Mouse (Mus musculus): ENCODE data around the gene Slc7a10. TPM values are rescaled to one million over a fixed set of nuclear protein-coding genes. Genes with fewer than 3 reads are reported as not detected.
"Not testable (repeated sequence)": the region's sequence is repeated elsewhere in the genome, so short reads cannot be mapped to it uniquely, and the experiment has no call there.

The Slc7a10 gene
- polyA plus RNA-seq, 1 experiment from 2014 or later, result 1.3 TPM

GRCm38 (mm10) chr7:35215225-35215624 lies 29.0 kb downstream of the Slc7a10 start, which contains the start of gene Lrp3:
Gene Lrp3, minus strand, starts transcription at chr7:35215498.
- peak; percentile 88 for ATAC-seq (ENCODE audit: insufficient number of reproducible peaks, low FRiP score)
- under 1% methylated on average over 52 of the region's 53 CpGs for WGBS

GRCm38 (mm10) chr7:35215731-35216130 lies 29.5 kb downstream of the Slc7a10 start:
- Histone ChIP-seq H3K36me3 (no peaks in the 10 kb centered on the region), H3K9me3 (replicated peaks) (no peaks in the 10 kb centered on the region), H3K9ac (no peak overlapping the region), H3K27ac (ENCODE audit: poor library complexity, severe bottlenecking) (no peak overlapping the region), H3K27me3 (replicated peaks) (peaks cover 41% of the 10 kb centered on the region), H3K4me3 (peak overlapping the region; percentile 77), H3K4me2 (peak overlapping the region; percentile 90), H3K4me1 (replicated peaks) (peaks cover 10% of the 10 kb centered on the region)
- ATAC-seq (ENCODE audit: insufficient number of reproducible peaks, low FRiP score), result no peak
- 51% methylated on average over 5 of the region's 5 CpGs for WGBS

More at GRCm38 (mm10) chr7:35215225-35215624, 29.0 kb downstream of the Slc7a10 start, which contains the start of gene Lrp3:
- peaks cover 41% of the 10 kb centered on the region for H3K27me3 ChIP-seq (replicated peaks)
- H3K4me1 ChIP-seq (replicated peaks), result peaks cover 10% of the 10 kb centered on the region
- peak within 1 kb of the TSS; percentile 77 for H3K4me3 ChIP-seq
- H3K4me2 ChIP-seq, result peak within 1 kb of the TSS; percentile 90
- H3K9ac ChIP-seq, result peak within 1 kb of the TSS; percentile 71
- no peaks in the 10 kb centered on the region for H3K9me3 ChIP-seq (replicated peaks)
- H3K36me3 ChIP-seq, result no peaks in the 10 kb centered on the region
- H3K27ac ChIP-seq (ENCODE audit: poor library complexity, severe bottlenecking), result no peak within 1 kb of the TSS

- Histone ChIP-seq H3K9me3 (replicated peaks) (no peaks in the 10 kb centered on the region), H3K4me1 (replicated peaks) (no peaks in the 10 kb centered on the region), H3K4me3 (no peak overlapping the region), H3K27ac (ENCODE audit: poor library complexity, severe bottlenecking) (no peak overlapping the region), H3K4me2 (no peak overlapping the region), H3K9ac (no peak overlapping the region), H3K36me3 (no peaks in the 10 kb centered on the region), H3K27me3 (replicated peaks) (peaks cover 27% of the 10 kb centered on the region)
- no peak for ATAC-seq (ENCODE audit: insufficient number of reproducible peaks, low FRiP score)
- 67% methylated on average over 9 of the region's 9 CpGs for WGBS
Measured at GRCm38 (mm10) chr7:35220694-35221365, 34.6 kb downstream of the Slc7a10 start.

- Histone ChIP-seq H3K27ac (ENCODE audit: poor library complexity, severe bottlenecking) (no peak overlapping the region), H3K36me3 (no peaks in the 10 kb centered on the region), H3K4me1 (replicated peaks) (0 out of 2 replicates have a peak, but pooled peaks cover 3% of the 10 kb centered on the region), H3K4me3 (no peak overlapping the region), H3K9me3 (replicated peaks) (peaks cover 12% of the 10 kb centered on the region; the same call in 1 of the 2 replicates), H3K4me2 (no peak overlapping the region), H3K9ac (no peak overlapping the region), H3K27me3 (replicated peaks) (no peaks in the 10 kb centered on the region)
- no peak for ATAC-seq (ENCODE audit: insufficient number of reproducible peaks, low FRiP score)
- 64% methylated on average over 3 of the region's 3 CpGs for WGBS
Measured at GRCm38 (mm10) chr7:35230333-35230732, 44.1 kb downstream of the Slc7a10 start.

GRCm38 (mm10) chr7:35232796-35233455 lies 46.7 kb downstream of the Slc7a10 start:
- peaks cover 9% of the 10 kb centered on the region; the same call in 1 of the 2 replicates for H3K9me3 ChIP-seq (replicated peaks)
- no peak overlapping the region for H3K9ac ChIP-seq
- no peaks in the 10 kb centered on the region for H3K27me3 ChIP-seq (replicated peaks)
- no peaks in the 10 kb centered on the region for H3K36me3 ChIP-seq
- no peak overlapping the region for H3K4me3 ChIP-seq
- 30% methylated on average over 13 of the region's 13 CpGs for WGBS
- peaks cover 9% of the 10 kb centered on the region for H3K4me1 ChIP-seq (replicated peaks)
- ATAC-seq (ENCODE audit: insufficient number of reproducible peaks, low FRiP score), result no peak
- H3K4me2 ChIP-seq, result peak overlapping the region; percentile 28; the same call in 1 of the 2 replicates
- H3K27ac ChIP-seq (ENCODE audit: poor library complexity, severe bottlenecking), result no peak overlapping the region

GRCm38 (mm10) chr7:35233861-35234260 lies 47.7 kb downstream of the Slc7a10 start:
- ATAC-seq (ENCODE audit: insufficient number of reproducible peaks, low FRiP score), result no peak
- H3K36me3 ChIP-seq, result no peaks in the 10 kb centered on the region
- peaks cover 7% of the 10 kb centered on the region; the same call in 1 of the 2 replicates for H3K9me3 ChIP-seq (replicated peaks)
- H3K27me3 ChIP-seq (replicated peaks), result no peaks in the 10 kb centered on the region
- H3K4me3 ChIP-seq, result peak overlapping the region; percentile 74
- H3K4me1 ChIP-seq (replicated peaks), result peaks cover 9% of the 10 kb centered on the region
- WGBS, result 51% methylated on average over 12 of the region's 12 CpGs
- H3K9ac ChIP-seq, result peak overlapping the region; percentile 79; the same call in 1 of the 2 replicates
- peak overlapping the region; percentile 75 for H3K27ac ChIP-seq (ENCODE audit: poor library complexity, severe bottlenecking)
- H3K4me2 ChIP-seq, result peak overlapping the region; percentile 74

DNA sequence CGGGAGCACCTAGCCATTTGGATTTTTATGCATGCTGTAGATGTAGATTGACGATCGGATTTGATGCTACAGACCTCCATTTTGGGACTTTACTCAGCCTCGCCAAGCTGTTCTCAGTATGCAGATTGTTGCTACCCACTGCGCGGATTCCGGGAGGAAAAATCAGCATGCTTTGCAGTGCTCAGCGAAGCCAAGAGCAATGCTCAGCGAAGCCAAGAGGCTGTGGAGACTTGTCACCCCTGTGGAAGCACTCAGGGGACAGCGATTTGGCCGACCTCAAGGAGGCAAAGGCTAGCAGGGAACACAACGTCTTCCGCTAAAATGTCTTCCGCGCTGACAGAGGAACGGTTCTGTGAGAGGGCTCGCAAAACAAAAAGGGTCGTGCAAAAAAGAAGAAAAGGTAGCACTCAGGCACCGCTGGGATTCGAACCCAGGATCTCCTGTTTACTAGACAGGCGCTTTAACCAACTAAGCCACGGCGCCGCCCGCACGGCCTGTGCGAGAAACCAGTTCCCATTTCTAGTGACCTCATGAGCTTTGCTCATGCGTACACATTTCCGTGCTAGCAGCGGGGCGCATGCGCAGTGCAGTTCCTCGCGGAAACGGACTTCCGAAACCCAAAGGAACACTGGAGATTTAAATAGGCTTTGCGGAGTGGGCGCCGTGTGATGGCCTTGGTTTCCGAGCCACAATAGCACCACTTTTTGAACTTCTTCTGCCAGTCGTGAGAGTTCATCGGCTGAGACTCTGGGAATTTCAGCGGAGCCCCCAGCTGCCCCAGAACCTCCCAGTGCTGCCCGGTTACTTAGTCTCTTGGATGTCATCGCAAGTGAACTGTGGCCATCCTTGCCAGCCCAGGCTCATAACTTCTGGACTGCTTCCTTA lies 48.4 kb downstream of the Slc7a10 start:
- peaks cover 7% of the 10 kb centered on the region; the same call in 1 of the 2 replicates for H3K9me3 ChIP-seq (replicated peaks)
- peak overlapping the region; percentile 74 for H3K4me2 ChIP-seq
- peak overlapping the region; percentile 79 for H3K9ac ChIP-seq
- peak; percentile 95 for ATAC-seq (ENCODE audit: insufficient number of reproducible peaks, low FRiP score)
- H3K27me3 ChIP-seq (replicated peaks), result no peaks in the 10 kb centered on the region
- under 1% methylated on average over 45 of the region's 45 CpGs for WGBS
- peak overlapping the region; percentile 92 for H3K27ac ChIP-seq (ENCODE audit: poor library complexity, severe bottlenecking)
- H3K4me3 ChIP-seq, result peak overlapping the region; percentile 74
- H3K4me1 ChIP-seq (replicated peaks), result peaks cover 15% of the 10 kb centered on the region
- no peaks in the 10 kb centered on the region for H3K36me3 ChIP-seq

DNA sequence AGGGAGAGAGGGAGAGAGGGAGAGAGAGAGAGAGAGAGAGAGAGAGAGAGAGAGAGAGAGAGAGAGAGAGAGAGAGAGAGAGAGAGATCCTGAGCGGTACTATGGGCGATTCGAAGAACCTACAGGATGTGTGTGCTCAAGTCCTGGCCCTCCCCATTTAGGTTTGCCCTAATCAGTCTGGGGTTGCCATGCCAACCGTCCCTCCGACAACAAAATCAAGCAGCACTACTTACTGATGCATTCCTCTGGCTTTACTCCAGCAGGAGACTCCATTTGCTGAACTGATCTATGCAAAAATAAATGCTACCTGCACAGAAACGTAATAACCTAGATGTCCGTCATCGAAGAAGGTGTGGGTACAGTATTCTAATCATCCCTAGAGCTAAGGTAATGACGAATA lies 49.1 kb downstream of the Slc7a10 start:
- H3K9me3 ChIP-seq (replicated peaks), result peaks cover 7% of the 10 kb centered on the region; the same call in 1 of the 2 replicates
- peak overlapping the region; percentile 92 for H3K27ac ChIP-seq (ENCODE audit: poor library complexity, severe bottlenecking)
- peak; percentile 65; the same call in 1 of the 2 replicates for ATAC-seq (ENCODE audit: insufficient number of reproducible peaks, low FRiP score)
- peak overlapping the region; percentile 68 for H3K9ac ChIP-seq
- H3K4me3 ChIP-seq, result peak overlapping the region; percentile 74
- no peaks in the 10 kb centered on the region for H3K36me3 ChIP-seq
- H3K27me3 ChIP-seq (replicated peaks), result no peaks in the 10 kb centered on the region
- H3K4me2 ChIP-seq, result peak overlapping the region; percentile 72
- peaks cover 18% of the 10 kb centered on the region for H3K4me1 ChIP-seq (replicated peaks)
- WGBS, result 22% methylated on average over 9 of the region's 9 CpGs

DNA sequence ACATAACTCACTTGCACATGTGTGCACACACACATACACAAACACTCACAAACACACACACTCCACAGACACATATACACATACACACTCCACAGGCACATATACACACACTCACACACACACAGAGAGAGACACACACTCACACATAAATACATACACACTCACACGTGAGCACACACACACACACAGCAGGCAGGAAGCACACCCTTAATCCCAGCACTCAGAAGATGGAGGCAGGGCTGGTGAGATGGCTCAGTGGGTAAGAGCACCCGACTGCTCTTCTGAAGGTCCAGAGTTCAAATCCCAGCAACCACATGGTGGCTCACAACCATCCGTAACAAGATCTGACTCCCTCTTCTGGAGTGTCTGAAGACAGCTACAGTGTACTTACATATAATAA lies 51.8 kb downstream of the Slc7a10 start:
- H3K4me3 ChIP-seq; H3K9ac ChIP-seq; ATAC-seq (ENCODE audit: insufficient number of reproducible peaks, low FRiP score); H3K27me3 ChIP-seq (replicated peaks); H3K4me2 ChIP-seq; H3K9me3 ChIP-seq (replicated peaks); H3K27ac ChIP-seq (ENCODE audit: poor library complexity, severe bottlenecking); H3K36me3 ChIP-seq: not testable (repeated sequence)
- 71% methylated on average over 3 of the region's 3 CpGs for WGBS
- H3K4me1 ChIP-seq (replicated peaks), result peaks cover 18% of the 10 kb centered on the region
